In the genomic region with DNA sequence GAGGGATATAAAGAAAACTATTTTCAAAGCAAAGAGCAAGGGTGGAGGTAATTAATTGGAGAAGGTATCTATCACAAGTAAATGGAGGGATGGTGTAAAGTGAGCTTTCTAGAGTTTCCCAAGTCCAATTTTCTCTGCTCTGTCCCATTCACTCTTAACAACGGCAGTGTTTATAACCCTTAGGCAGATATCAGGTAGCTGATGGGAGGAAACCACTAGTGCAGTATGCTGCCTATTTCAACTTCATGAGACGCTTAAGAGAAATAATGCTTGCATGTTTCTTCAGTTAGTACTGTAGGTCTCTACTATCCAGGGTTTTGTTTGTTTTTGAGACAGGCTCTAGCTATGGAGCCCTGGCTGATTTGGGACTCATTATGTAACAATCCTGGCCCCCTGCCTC, we compare ENCODE assay signal across 11 mouse cellular contexts. TPM values are rescaled to one million over a fixed set of nuclear protein-coding genes. Genes with fewer than 3 reads are reported as not detected.
DNase-seq lines count a peak whose midpoint lies in the region; ATAC-seq lines count a peak whose summit lies in the region.
"Had no signal": no experiment of that assay in that cellular context is flagged by ENCODE, and none has a peak within 500 bp of the region (broad histone marks: within the 10 kb centered on the region; RNA-seq: fewer than 3 reads in every experiment).

No protein-coding gene starts in this region.

- peaks cover 47% of the 10 kb centered on the region for H3K4me1 ChIP-seq in hindbrain, embryonic 10.5 days (replicated peaks)
- H3K4me1 ChIP-seq in hindbrain, embryonic 12.5 days = peaks cover 35% of the 10 kb centered on the region
- peaks cover 38% of the 10 kb centered on the region for H3K4me1 ChIP-seq in neural tube, embryonic 13.5 days (replicated peaks)
- H3K4me1 ChIP-seq in neural tube, embryonic 15.5 days = peaks cover 30% of the 10 kb centered on the region
- H3K4me1 ChIP-seq in forebrain, embryonic 15.5 days = peaks cover 40% of the 10 kb centered on the region

- no peak for ATAC-seq in hindbrain, embryonic 12.5 days (ENCODE audit: low FRiP score)
- ATAC-seq in neural tube, embryonic 13.5 days (ENCODE audit: low read depth) = no peak
- no peak for ATAC-seq in neural tube, embryonic 15.5 days (ENCODE audit: low FRiP score)
- ATAC-seq in forebrain, embryonic 15.5 days (replicated peaks) = no peak

- peak overlapping the region; percentile 94 for H3K27ac ChIP-seq in hindbrain, embryonic 10.5 days
- H3K27ac ChIP-seq in hindbrain, embryonic 12.5 days = no peak overlapping the region
- H3K27ac ChIP-seq in neural tube, embryonic 13.5 days (replicated peaks) = no peak overlapping the region
- no peak overlapping the region for H3K27ac ChIP-seq in neural tube, embryonic 15.5 days (replicated peaks)
- H3K27ac ChIP-seq in forebrain, embryonic 15.5 days (replicated peaks) = peak overlapping the region; percentile 70; the same call in 1 of the 2 replicates

- 81% methylated on average over 2 of the region's 2 CpGs for WGBS in hindbrain, embryonic 10.5 days
- 78% methylated on average over 2 of the region's 2 CpGs for WGBS in hindbrain, embryonic 12.5 days
- 63% methylated on average over 2 of the region's 2 CpGs for WGBS in neural tube, embryonic 13.5 days
- 70% methylated on average over 2 of the region's 2 CpGs for WGBS in neural tube, embryonic 15.5 days
- WGBS in forebrain, embryonic 15.5 days = 80% methylated on average over 2 of the region's 2 CpGs

- no peak overlapping the region for H3K9ac ChIP-seq in hindbrain, embryonic 12.5 days
- no peak overlapping the region for H3K9ac ChIP-seq in neural tube, embryonic 13.5 days
- no peak overlapping the region for H3K9ac ChIP-seq in neural tube, embryonic 15.5 days (replicated peaks)
- H3K9ac ChIP-seq in forebrain, embryonic 15.5 days (replicated peaks) = no peak overlapping the region

- DNase-seq in hindbrain, embryonic 10.5 days (ENCODE audit: low spot score) = no peak
- no peak for DNase-seq in thymus, postnatal 4 days
- no peak for DNase-seq in adrenal gland, adult 8-10 months
- no peak for DNase-seq in spleen, adult 12 weeks (ENCODE audit: low spot score)
- DNase-seq: kidney, adult 18-20 months; lung, postnatal 10 days; right cerebral cortex, adult 18-20 months had no signal

- H3K4me3 ChIP-seq in hindbrain, embryonic 10.5 days = peak overlapping the region; percentile 56; the same call in 1 of the 2 replicates
- no peak overlapping the region for H3K4me3 ChIP-seq in hindbrain, embryonic 12.5 days
- H3K4me3 ChIP-seq in neural tube, embryonic 13.5 days = no peak overlapping the region
- H3K4me3 ChIP-seq in neural tube, embryonic 15.5 days (replicated peaks) = no peak overlapping the region
- no peak overlapping the region for H3K4me3 ChIP-seq in forebrain, embryonic 15.5 days

- no peaks in the 10 kb centered on the region for H3K9me3 ChIP-seq in hindbrain, embryonic 10.5 days
- H3K9me3 ChIP-seq in hindbrain, embryonic 12.5 days (replicated peaks) = no peaks in the 10 kb centered on the region
- no peaks in the 10 kb centered on the region for H3K9me3 ChIP-seq in neural tube, embryonic 13.5 days
- H3K9me3 ChIP-seq in neural tube, embryonic 15.5 days (replicated peaks) = no peaks in the 10 kb centered on the region
- no peaks in the 10 kb centered on the region for H3K9me3 ChIP-seq in forebrain, embryonic 15.5 days

- no peaks in the 10 kb centered on the region for H3K27me3 ChIP-seq in hindbrain, embryonic 10.5 days (ENCODE audit: insufficient read depth, poor library complexity, severe bottlenecking)
- H3K27me3 ChIP-seq in hindbrain, embryonic 12.5 days = no peaks in the 10 kb centered on the region
- no peaks in the 10 kb centered on the region for H3K27me3 ChIP-seq in neural tube, embryonic 13.5 days
- no peaks in the 10 kb centered on the region for H3K27me3 ChIP-seq in neural tube, embryonic 15.5 days (replicated peaks)
- H3K27me3 ChIP-seq in forebrain, embryonic 15.5 days = no peaks in the 10 kb centered on the region

- no peaks in the 10 kb centered on the region for H3K36me3 ChIP-seq in hindbrain, embryonic 10.5 days
- no peaks in the 10 kb centered on the region for H3K36me3 ChIP-seq in hindbrain, embryonic 12.5 days
- no peaks in the 10 kb centered on the region for H3K36me3 ChIP-seq in neural tube, embryonic 13.5 days
- no peaks in the 10 kb centered on the region for H3K36me3 ChIP-seq in neural tube, embryonic 15.5 days
- no peaks in the 10 kb centered on the region for H3K36me3 ChIP-seq in forebrain, embryonic 15.5 days

- no peak overlapping the region for H3K4me2 ChIP-seq in hindbrain, embryonic 12.5 days (replicated peaks)
- 0 out of 2 replicates have a peak overlapping the region, but pooled peaks have one; percentile 72 for H3K4me2 ChIP-seq in neural tube, embryonic 13.5 days
- no peak overlapping the region for H3K4me2 ChIP-seq in neural tube, embryonic 15.5 days
- H3K4me2 ChIP-seq in forebrain, embryonic 15.5 days (replicated peaks) = no peak overlapping the region

RNA-seq across cellular contexts. Expression of gene Hist1h2bk, which starts 1.7 kb away (rescaled TPM):
- 6.6 and 6.9 TPM in 2 replicates for polyA plus RNA-seq in hindbrain, embryonic 10.5 days (2016; fragmentation: Nextera tagmentation; extraction: Ambion mirVana)
- 5.5 and 9.1 TPM in 2 replicates for polyA plus RNA-seq in hindbrain, embryonic 12.5 days (2016; fragmentation: Nextera tagmentation; extraction: Ambion mirVana)
- 2.5 and 3.8 TPM in 2 replicates for polyA plus RNA-seq in neural tube, embryonic 13.5 days (2015; fragmentation: Nextera tagmentation; extraction: Ambion mirVana)
- polyA plus RNA-seq in neural tube, embryonic 15.5 days (2015; fragmentation: Nextera tagmentation; extraction: Ambion mirVana) = 0.97 and 2.2 TPM in 2 replicates
- polyA plus RNA-seq in forebrain, embryonic 15.5 days (2015; fragmentation: Nextera tagmentation; extraction: Ambion mirVana) = 4.5 and 4.6 TPM in 2 replicates
- 10 to 100 TPM; 22.5 to 31.6 (median 25.4) TPM for total RNA-seq in adrenal gland, adult 8-10 months (2022)

RNA-seq across cellular contexts. Expression of gene Hist1h2ah, which starts 2.0 kb away (rescaled TPM):
- polyA plus RNA-seq in hindbrain, embryonic 10.5 days (2016; fragmentation: Nextera tagmentation; extraction: Ambion mirVana) = 5.5 and 11.0 TPM in 2 replicates
- 17.9 TPM in 1 of 2 replicates, not detected in the other for polyA plus RNA-seq in hindbrain, embryonic 12.5 days (2016; fragmentation: Nextera tagmentation; extraction: Ambion mirVana)
- polyA plus RNA-seq in neural tube, embryonic 13.5 days (2015; fragmentation: Nextera tagmentation; extraction: Ambion mirVana) = 1.7 TPM in 1 of 2 replicates, not detected in the other
- polyA plus RNA-seq in neural tube, embryonic 15.5 days (2015; fragmentation: Nextera tagmentation; extraction: Ambion mirVana) = 4.5 TPM in 1 of 2 replicates, not detected in the other
- 2.5 and 9.8 TPM in 2 replicates for polyA plus RNA-seq in forebrain, embryonic 15.5 days (2015; fragmentation: Nextera tagmentation; extraction: Ambion mirVana)
- 10 to 100 TPM in 2 of 4 experiments, 1 to 10 TPM in 1, not detected in 1; 6.0 to 18.5 (median 12.6) TPM for total RNA-seq in adrenal gland, adult 8-10 months (2022)

RNA-seq across cellular contexts. Expression of gene Hist1h4i, which starts 3.7 kb away (rescaled TPM):
- polyA plus RNA-seq in hindbrain, embryonic 10.5 days (2016; fragmentation: Nextera tagmentation; extraction: Ambion mirVana) = 33.6 and 41.8 TPM in 2 replicates
- polyA plus RNA-seq in hindbrain, embryonic 12.5 days (2016; fragmentation: Nextera tagmentation; extraction: Ambion mirVana) = 18.2 and 20.9 TPM in 2 replicates
- polyA plus RNA-seq in neural tube, embryonic 13.5 days (2015; fragmentation: Nextera tagmentation; extraction: Ambion mirVana) = 8.8 and 10.1 TPM in 2 replicates
- polyA plus RNA-seq in neural tube, embryonic 15.5 days (2015; fragmentation: Nextera tagmentation; extraction: Ambion mirVana) = 4.8 and 8.5 TPM in 2 replicates
- polyA plus RNA-seq in forebrain, embryonic 15.5 days (2015; fragmentation: Nextera tagmentation; extraction: Ambion mirVana) = 16.9 and 19.2 TPM in 2 replicates
- 10 to 100 TPM; 42.6 to 80.0 (median 56.7) TPM for total RNA-seq in adrenal gland, adult 8-10 months (2022)

RNA-seq across cellular contexts. Expression of gene Hist1h2ag, which starts 5.3 kb away (rescaled TPM):
- polyA plus RNA-seq in hindbrain, embryonic 10.5 days (2016; fragmentation: Nextera tagmentation; extraction: Ambion mirVana) = 63.1 and 65.4 TPM in 2 replicates
- polyA plus RNA-seq in hindbrain, embryonic 12.5 days (2016; fragmentation: Nextera tagmentation; extraction: Ambion mirVana) = 52.7 and 56.3 TPM in 2 replicates
- 8.4 and 11.4 TPM in 2 replicates for polyA plus RNA-seq in neural tube, embryonic 13.5 days (2015; fragmentation: Nextera tagmentation; extraction: Ambion mirVana)
- 3.0 and 13.9 TPM in 2 replicates for polyA plus RNA-seq in neural tube, embryonic 15.5 days (2015; fragmentation: Nextera tagmentation; extraction: Ambion mirVana)
- polyA plus RNA-seq in forebrain, embryonic 15.5 days (2015; fragmentation: Nextera tagmentation; extraction: Ambion mirVana) = 19.7 and 27.8 TPM in 2 replicates
- 10 to 100 TPM in 3 of 4 experiments, 1 to 10 TPM in 1; 8.7 to 18.8 (median 13.1) TPM for total RNA-seq in adrenal gland, adult 8-10 months (2022)

RNA-seq across cellular contexts. Expression of gene Hist1h2bj, which starts 5.6 kb away (rescaled TPM):
- 12.6 and 15.5 TPM in 2 replicates for polyA plus RNA-seq in hindbrain, embryonic 10.5 days (2016; fragmentation: Nextera tagmentation; extraction: Ambion mirVana)
- polyA plus RNA-seq in hindbrain, embryonic 12.5 days (2016; fragmentation: Nextera tagmentation; extraction: Ambion mirVana) = 7.2 and 11.9 TPM in 2 replicates
- 2.7 and 3.3 TPM in 2 replicates for polyA plus RNA-seq in neural tube, embryonic 13.5 days (2015; fragmentation: Nextera tagmentation; extraction: Ambion mirVana)
- 2.0 and 7.2 TPM in 2 replicates for polyA plus RNA-seq in neural tube, embryonic 15.5 days (2015; fragmentation: Nextera tagmentation; extraction: Ambion mirVana)
- polyA plus RNA-seq in forebrain, embryonic 15.5 days (2015; fragmentation: Nextera tagmentation; extraction: Ambion mirVana) = 6.8 and 7.3 TPM in 2 replicates
- 10 to 100 TPM; 14.2 to 31.0 (median 21.9) TPM for total RNA-seq in adrenal gland, adult 8-10 months (2022)

Comparison
In these comparisons a context has a peak if more than half of its experiments do, and no peak if none do; other contexts are left out.
1. H3K27ac ChIP-seq: peak in hindbrain, embryonic 10.5 days (single experiment) and forebrain, embryonic 15.5 days (single experiment); none in hindbrain, embryonic 12.5 days (single experiment), neural tube, embryonic 13.5 days (single experiment) and neural tube, embryonic 15.5 days (single experiment).